Mouse (Mus musculus) hindbrain, embryonic 13.5 days (tissue): ENCODE data around the gene Asna1. TPM values are rescaled to one million over a fixed set of nuclear protein-coding genes. Genes with fewer than 3 reads are reported as not detected.

Experiments used
- ATAC-seq: fragments of 200-750 bp; cut with Nextera tagmentation; 2 replicates; pipeline ENCODE4 v1.8.0; 2017; ENCODE audit warnings: moderate TSS enrichment; ENCODE audit not compliant: low FRiP score
- H3K27ac ChIP-seq: fragments of 300-500 bp; sonication (generic); 2 replicates; pipeline ENCODE4 v1.5.1; 2015; ENCODE audit warnings: inconsistent platforms, mild to moderate bottlenecking, moderate library complexity
- H3K27me3 ChIP-seq: fragments of 300-500 bp; sonication (generic); 2 replicates; pipeline ENCODE4 v1.6.1; 2015; ENCODE audit warnings: mild to moderate bottlenecking, inconsistent platforms
- H3K36me3 ChIP-seq: fragments of 300-500 bp; sonication (generic); 2 replicates; pipeline ENCODE4 v1.6.1; 2015; ENCODE audit warnings: mild to moderate bottlenecking, inconsistent platforms
- H3K4me1 ChIP-seq: fragments of 300-500 bp; sonication (generic); replicated peaks from 2 replicates; pipeline ENCODE4 v1.6.1; 2015; ENCODE audit warnings: inconsistent platforms
- H3K4me2 ChIP-seq: fragments of 300-500 bp; sonication (generic); 2 replicates; pipeline ENCODE4 v1.6.1; 2015; ENCODE audit warnings: inconsistent platforms, mild to moderate bottlenecking, moderate library complexity
- H3K4me3 ChIP-seq: fragments of 300-500 bp; sonication (generic); 2 replicates; pipeline ENCODE4 v1.5.1; 2015; ENCODE audit warnings: mild to moderate bottlenecking, inconsistent platforms
- H3K9ac ChIP-seq: fragments of 300-500 bp; sonication (generic); 2 replicates; pipeline ENCODE4 v1.6.1; 2015; ENCODE audit warnings: mild to moderate bottlenecking, inconsistent platforms
- H3K9me3 ChIP-seq: fragments of 300-500 bp; sonication (generic); 2 replicates; pipeline ENCODE4 v1.6.1; 2016; ENCODE audit warnings: inconsistent platforms
- WGBS: fragments of 180-500 bp; shearing (Covaris S2); methylation state at CpG from one replicate; pipeline ENCODE4 v1.1.7; 2015; 5-methylcytosine and 5-hydroxymethylcytosine counted together
- polyA plus RNA-seq: library from polyadenylated mRNA; unstranded; fragments of >200 nt; fragmentation: Nextera tagmentation; extraction: Ambion mirVana; gene quantifications from 2 replicates; pipeline ENCODE4 v1.2.1, GENCODE M21; 2015

Asna1 gene
- 151 and 157 TPM in 2 replicates for polyA plus RNA-seq

DNA sequence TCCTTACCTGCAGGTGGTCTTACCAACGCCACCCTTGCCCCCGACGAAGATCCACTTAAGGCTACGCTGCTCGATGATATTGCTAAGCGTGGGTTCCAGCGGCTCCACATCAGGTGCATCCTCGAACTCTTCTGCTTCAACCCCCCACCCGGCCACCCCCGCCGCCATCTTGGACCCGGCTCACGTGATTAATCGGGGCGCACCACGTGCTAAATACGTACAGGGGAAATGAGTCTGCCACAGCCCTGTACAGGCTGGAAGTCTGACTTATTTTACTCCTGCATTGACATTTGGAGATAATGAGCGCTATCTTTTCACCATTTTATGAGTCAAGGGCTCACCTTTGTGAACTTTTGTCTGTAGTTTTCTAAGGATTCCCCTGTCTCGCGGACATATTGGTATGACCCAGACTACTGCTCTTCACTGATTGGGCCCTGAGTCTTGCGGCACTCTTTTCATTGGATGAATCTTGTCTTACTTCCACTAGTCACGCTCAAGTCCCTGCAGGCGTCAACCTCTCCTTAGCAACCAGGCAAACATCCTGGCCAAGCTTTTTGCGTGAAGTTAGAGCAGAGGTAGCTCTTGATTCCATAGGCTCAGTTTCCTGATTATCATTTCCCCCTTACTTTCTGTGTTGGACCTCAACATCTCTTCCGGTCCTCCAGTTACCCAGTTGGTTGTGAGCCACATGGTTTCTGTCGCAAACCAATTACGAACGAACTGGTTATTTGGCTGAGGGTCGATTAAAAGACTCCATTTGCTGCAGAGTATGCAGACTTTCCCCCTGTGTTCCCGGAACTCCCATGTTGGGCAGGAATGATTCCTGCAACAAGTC is at the start of gene Asna1:
TSS of gene Asna1 (minus strand) at position 184 of the 835 bp plus-strand sequence.
- H3K9me3 ChIP-seq = no peaks in the 10 kb centered on the region
- WGBS = 7% methylated on average over 30 of the region's 30 CpGs
- peak within 1 kb of the TSS; percentile 86 for H3K9ac ChIP-seq
- H3K4me3 ChIP-seq = peak within 1 kb of the TSS; percentile 91
- peaks cover 50% of the 10 kb centered on the region for H3K36me3 ChIP-seq
- peak; percentile 88 for ATAC-seq
- peak within 1 kb of the TSS; percentile 93 for H3K27ac ChIP-seq
- H3K4me2 ChIP-seq = peak within 1 kb of the TSS; percentile 92
- H3K4me1 ChIP-seq = peaks cover 41% of the 10 kb centered on the region
- H3K27me3 ChIP-seq = no peaks in the 10 kb centered on the region

- no peak for ATAC-seq
- Histone ChIP-seq H3K27me3 (no peaks in the 10 kb centered on the region), H3K4me3 (no peak overlapping the region), H3K27ac (no peak overlapping the region), H3K4me1 (peaks cover 29% of the 10 kb centered on the region), H3K9me3 (no peaks in the 10 kb centered on the region), H3K9ac (no peak overlapping the region), H3K4me2 (no peak overlapping the region), H3K36me3 (peaks cover 48% of the 10 kb centered on the region)
- WGBS = 97% methylated on average over 10 of the region's 10 CpGs
Measured at GRCm38 (mm10) chr8:85074617-85075016, 49.5 kb upstream of the Asna1 start.

- Histone ChIP-seq H3K36me3 (peaks cover 49% of the 10 kb centered on the region), H3K9me3 (no peaks in the 10 kb centered on the region), H3K27me3 (no peaks in the 10 kb centered on the region), H3K4me1 (peaks cover 25% of the 10 kb centered on the region), H3K27ac (no peak overlapping the region), H3K9ac (no peak overlapping the region), H3K4me3 (no peak overlapping the region), H3K4me2 (no peak overlapping the region)
- ATAC-seq = no peak
- 84% methylated on average over 10 of the region's 10 CpGs for WGBS
Measured at GRCm38 (mm10) chr8:85074167-85074566, 49.1 kb upstream of the Asna1 start.

DNA sequence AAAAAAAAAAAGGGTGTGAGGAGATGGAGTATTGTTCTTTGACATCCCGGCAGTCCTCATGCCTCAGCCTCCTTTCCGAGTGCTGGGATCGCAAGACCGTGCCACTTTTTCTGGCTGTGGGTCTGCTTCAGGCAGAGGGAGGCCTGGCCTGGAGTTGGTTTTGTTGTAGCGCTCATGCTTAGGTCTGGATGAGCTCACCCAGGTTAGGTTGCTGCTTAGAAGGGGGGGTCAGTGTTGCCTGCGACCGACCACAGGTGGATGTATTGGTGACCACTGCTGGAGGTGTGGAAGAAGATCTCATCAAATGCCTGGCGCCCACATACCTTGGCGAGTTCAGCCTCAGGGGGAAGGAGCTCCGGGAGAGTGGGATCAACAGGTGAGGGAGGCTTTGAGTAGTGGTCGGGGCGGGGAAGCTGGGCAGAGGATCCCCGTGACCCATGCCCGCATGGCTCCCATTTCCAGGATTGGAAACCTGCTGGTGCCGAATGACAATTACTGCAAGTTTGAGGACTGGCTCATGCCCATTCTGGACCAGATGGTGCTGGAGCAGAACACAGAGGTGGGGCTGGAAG is 48.0 kb upstream of the Asna1 start:
- Histone ChIP-seq H3K36me3 (peaks cover 51% of the 10 kb centered on the region), H3K9me3 (no peaks in the 10 kb centered on the region), H3K4me3 (no peak overlapping the region), H3K4me1 (peaks cover 25% of the 10 kb centered on the region), H3K27me3 (no peaks in the 10 kb centered on the region), H3K9ac (no peak overlapping the region), H3K4me2 (peak overlapping the region; percentile 68), H3K27ac (no peak overlapping the region)
- 93% methylated on average over 15 of the region's 15 CpGs for WGBS
- no peak for ATAC-seq

GRCm38 (mm10) chr8:85072364-85072929 is 47.4 kb upstream of the Asna1 start:
- 47% methylated on average over 9 of the region's 9 CpGs for WGBS
- peaks cover 54% of the 10 kb centered on the region for H3K36me3 ChIP-seq

GRCm38 (mm10) chr8:85071514-85072281 is 46.6 kb upstream of the Asna1 start, which contains the start of gene Dhps:
Gene Dhps (plus strand): TSS chr8:85071757.
- Histone ChIP-seq H3K9me3 (no peaks in the 10 kb centered on the region), H3K36me3 (peaks cover 61% of the 10 kb centered on the region), H3K4me1 (peaks cover 23% of the 10 kb centered on the region), H3K27me3 (no peaks in the 10 kb centered on the region), H3K4me2 (peak within 1 kb of the TSS; percentile 68), H3K4me3 (peak within 1 kb of the TSS; percentile 87), H3K27ac (peak within 1 kb of the TSS; percentile 94), H3K9ac (peak within 1 kb of the TSS; percentile 89)
- under 1% methylated on average over 68 of the region's 68 CpGs for WGBS
- ATAC-seq = peak; percentile 89

More at GRCm38 (mm10) chr8:85072364-85072929, 47.4 kb upstream of the Asna1 start:
- peaks cover 25% of the 10 kb centered on the region for H3K4me1 ChIP-seq
- peak overlapping the region; percentile 68 for H3K4me2 ChIP-seq
- H3K4me3 ChIP-seq = peak overlapping the region; percentile 87
- H3K9ac ChIP-seq = peak overlapping the region; percentile 89
- no peak for ATAC-seq
- no peaks in the 10 kb centered on the region for H3K9me3 ChIP-seq
- no peaks in the 10 kb centered on the region for H3K27me3 ChIP-seq
- H3K27ac ChIP-seq = peak overlapping the region; percentile 94

- peak overlapping the region; percentile 87 for H3K4me3 ChIP-seq
- peak overlapping the region; percentile 89; the same call in 1 of the 2 replicates for H3K9ac ChIP-seq
- 86% methylated on average over 5 of the region's 5 CpGs for WGBS
Measured at GRCm38 (mm10) chr8:85071041-85071440, 46.0 kb upstream of the Asna1 start.

GRCm38 (mm10) chr8:85067982-85068381 is 42.9 kb upstream of the Asna1 start, which contains the start of gene Gm5741:
Gene Gm5741 (minus strand): TSS chr8:85067982.
- Histone ChIP-seq H3K9me3 (no peaks in the 10 kb centered on the region), H3K4me1 (peaks cover 17% of the 10 kb centered on the region), H3K4me2 (no peak within 1 kb of the TSS), H3K9ac (peak within 1 kb of the TSS; percentile 35; the same call in 1 of the 2 replicates), H3K4me3 (no peak within 1 kb of the TSS), H3K27me3 (no peaks in the 10 kb centered on the region), H3K36me3 (peaks cover 50% of the 10 kb centered on the region), H3K27ac (no peak within 1 kb of the TSS)
- ATAC-seq = no peak

More at GRCm38 (mm10) chr8:85071041-85071440, 46.0 kb upstream of the Asna1 start:
- Histone ChIP-seq H3K9me3 (no peaks in the 10 kb centered on the region), H3K4me1 (peaks cover 22% of the 10 kb centered on the region), H3K27ac (peak overlapping the region; percentile 94), H3K4me2 (peak overlapping the region; percentile 68), H3K27me3 (no peaks in the 10 kb centered on the region), H3K36me3 (peaks cover 61% of the 10 kb centered on the region)
- no peak for ATAC-seq

DNA sequence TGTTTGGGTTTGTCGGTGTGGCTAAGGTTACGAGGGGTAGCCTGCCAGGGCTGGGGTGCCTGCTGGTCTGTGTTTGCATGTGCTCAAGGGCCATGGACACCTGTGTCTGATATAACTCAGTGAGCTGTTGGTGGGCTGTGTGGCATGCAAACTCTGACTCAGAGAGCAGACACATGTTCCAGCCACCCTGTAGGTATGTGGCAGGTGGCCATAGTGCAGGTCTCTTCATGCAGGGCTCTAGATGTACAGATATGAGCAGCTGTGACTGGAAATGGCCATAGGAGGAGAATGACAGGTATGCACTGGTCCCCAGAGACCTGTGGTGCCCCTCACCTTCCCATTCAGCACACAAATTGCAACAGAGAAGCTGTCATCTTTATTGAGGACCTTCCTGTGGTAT is 42.1 kb upstream of the Asna1 start:
- H3K9ac ChIP-seq = no peak overlapping the region
- H3K4me2 ChIP-seq = no peak overlapping the region
- 91% methylated on average over 2 of the region's 2 CpGs for WGBS
- no peak overlapping the region for H3K27ac ChIP-seq
- H3K4me1 ChIP-seq = peaks cover 14% of the 10 kb centered on the region
- H3K9me3 ChIP-seq = no peaks in the 10 kb centered on the region
- H3K36me3 ChIP-seq = peaks cover 58% of the 10 kb centered on the region
- ATAC-seq = no peak
- H3K27me3 ChIP-seq = no peaks in the 10 kb centered on the region
- H3K4me3 ChIP-seq = no peak overlapping the region

DNA sequence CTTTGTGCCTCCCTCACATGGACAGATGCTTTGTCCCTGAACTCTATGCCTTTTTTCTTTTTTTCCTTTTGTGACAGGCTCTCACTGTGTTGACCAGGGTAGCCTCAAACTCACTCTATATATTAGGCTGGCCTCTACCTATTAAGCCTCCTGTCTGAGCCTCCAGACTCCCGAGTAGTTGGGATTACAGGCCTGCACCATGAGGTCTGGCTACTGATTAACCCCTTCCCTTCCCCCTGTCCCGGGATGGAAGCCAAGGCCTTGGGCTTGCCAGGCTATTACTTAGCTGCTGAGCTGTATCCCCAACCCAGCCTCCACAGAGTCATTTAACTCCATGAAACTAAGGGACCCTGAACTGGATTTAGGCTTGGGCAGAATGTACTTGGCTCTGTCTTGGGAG is 40.1 kb upstream of the Asna1 start:
- no peaks in the 10 kb centered on the region for H3K9me3 ChIP-seq
- H3K27ac ChIP-seq = no peak overlapping the region
- no peaks in the 10 kb centered on the region for H3K27me3 ChIP-seq
- H3K36me3 ChIP-seq = peaks cover 62% of the 10 kb centered on the region
- no peak overlapping the region for H3K4me3 ChIP-seq
- no peak overlapping the region for H3K4me2 ChIP-seq
- 43% methylated on average over 2 of the region's 2 CpGs for WGBS
- no peak for ATAC-seq
- H3K4me1 ChIP-seq = peaks cover 24% of the 10 kb centered on the region
- H3K9ac ChIP-seq = no peak overlapping the region

DNA sequence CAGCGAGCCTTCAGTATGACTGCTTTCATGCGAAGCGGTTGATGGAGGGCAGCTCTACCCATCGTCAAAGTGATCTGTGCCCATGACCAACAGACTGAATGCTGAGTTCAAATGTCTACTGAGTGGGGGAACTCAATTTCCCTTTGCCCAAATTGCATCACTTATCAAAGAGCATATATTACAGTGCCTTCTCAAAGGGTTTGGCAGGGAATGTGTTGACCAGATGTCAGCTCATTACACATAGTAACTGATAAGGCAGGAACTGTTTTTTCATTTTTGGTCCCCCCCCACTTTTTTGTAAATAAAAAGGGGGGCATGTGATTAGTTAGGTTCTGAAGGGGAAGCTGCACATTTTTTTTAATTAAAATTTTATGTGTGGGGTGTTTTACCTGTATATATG is 37.5 kb upstream of the Asna1 start:
- 94% methylated on average over 4 of the region's 4 CpGs for WGBS
- Histone ChIP-seq H3K4me2 (peak overlapping the region; percentile 95; the same call in 1 of the 2 replicates), H3K9ac (no peak overlapping the region), H3K27me3 (no peaks in the 10 kb centered on the region), H3K9me3 (no peaks in the 10 kb centered on the region), H3K4me1 (peaks cover 24% of the 10 kb centered on the region), H3K27ac (no peak overlapping the region), H3K36me3 (peaks cover 47% of the 10 kb centered on the region), H3K4me3 (no peak overlapping the region)
- no peak for ATAC-seq
